Mouse (Mus musculus) frontal cortex, postnatal 36 days (tissue): ENCODE results near the gene Bsn.
"Not testable (repeated sequence)": the region's sequence is repeated elsewhere in the genome, so short reads cannot be mapped to it uniquely, and the experiment has no call there.

Source experiments
- DNase-seq, 2 experiments: peaks; one replicate each; pipeline ENCODE4 v3.0.0; 2022; ENCODE audit warnings: low spot score in 2 of 2

The Bsn gene

GRCm38 (mm10) chr9:108196920-108197677 is 6.9 kb upstream of the Bsn start:
- no peak for DNase-seq

GRCm38 (mm10) chr9:108196222-108196621 is 6.0 kb upstream of the Bsn start:
- not testable (repeated sequence) for DNase-seq

- DNase-seq, result no peak
Observed at GRCm38 (mm10) chr9:108189488-108189786, 747 bp downstream of the Bsn start.

- DNase-seq, result no peak
Observed at GRCm38 (mm10) chr9:108189023-108189422, 1.2 kb downstream of the Bsn start.

GRCm38 (mm10) chr9:108188511-108188910 is 1.7 kb downstream of the Bsn start:
- no peak for DNase-seq

- DNase-seq, result peak; percentile 62 to 65
Observed at GRCm38 (mm10) chr9:108187616-108188015, 2.6 kb downstream of the Bsn start.

GRCm38 (mm10) chr9:108185786-108186185 is 4.4 kb downstream of the Bsn start:
- no peak for DNase-seq

GRCm38 (mm10) chr9:108183531-108183994 is 6.6 kb downstream of the Bsn start:
- DNase-seq, result no peak

- DNase-seq, result no peak
Observed at GRCm38 (mm10) chr9:108182806-108183506, 7.2 kb downstream of the Bsn start.

- DNase-seq, result no peak
Observed at GRCm38 (mm10) chr9:108178391-108178790, 11.8 kb downstream of the Bsn start.

GRCm38 (mm10) chr9:108175116-108175838 is 14.9 kb downstream of the Bsn start:
- DNase-seq, result no peak

GRCm38 (mm10) chr9:108172777-108173350 is 17.3 kb downstream of the Bsn start:
- no peak for DNase-seq

GRCm38 (mm10) chr9:108169751-108170150 is 20.4 kb downstream of the Bsn start:
- no peak for DNase-seq

- DNase-seq, result no peak
Observed at GRCm38 (mm10) chr9:108165143-108165542, 25.0 kb downstream of the Bsn start.

- DNase-seq, result no peak
Observed at GRCm38 (mm10) chr9:108163646-108164284, 26.4 kb downstream of the Bsn start.

GRCm38 (mm10) chr9:108157891-108158290 is 32.3 kb downstream of the Bsn start:
- DNase-seq, result no peak

- peak; percentile 57 to 66 for DNase-seq
Observed at GRCm38 (mm10) chr9:108157451-108157850, 32.7 kb downstream of the Bsn start.

- DNase-seq, result no peak
Observed at GRCm38 (mm10) chr9:108156786-108157185, 33.4 kb downstream of the Bsn start.

GRCm38 (mm10) chr9:108154814-108155213 is 35.4 kb downstream of the Bsn start:
- no peak for DNase-seq

- peak in 1 of 2 experiments; percentile 70 for DNase-seq
Observed at GRCm38 (mm10) chr9:108153516-108154448, 36.4 kb downstream of the Bsn start.

- DNase-seq, result no peak
Observed at GRCm38 (mm10) chr9:108150486-108150885, 39.7 kb downstream of the Bsn start.
